Mouse (Mus musculus) hindbrain, embryonic 11.5 days (tissue): ENCODE measurements around the gene Pih1d2. TPM values are rescaled to one million over a fixed set of nuclear protein-coding genes. Genes with fewer than 3 reads are reported as not detected.

Source experiments
- ATAC-seq: fragments of 200-750 bp; cut with Nextera tagmentation; 2 replicates; pipeline ENCODE4 v1.8.0; 2017; ENCODE audit warnings: mild to moderate bottlenecking, moderate TSS enrichment, moderate library complexity; ENCODE audit not compliant: low FRiP score
- DNase-seq: peaks from one replicate; pipeline ENCODE4 v3.0.0-alpha.2; 2015; ENCODE audit warnings: low spot score
- H3K27ac ChIP-seq: fragments of 300-500 bp; sonication (generic); 2 replicates; pipeline ENCODE4 v1.5.1; 2014; ENCODE audit warnings: mild to moderate bottlenecking, low read depth, low read length
- H3K27me3 ChIP-seq: fragments of 300-500 bp; sonication (generic); 2 replicates; pipeline ENCODE4 v1.6.1; 2014; ENCODE audit warnings: mild to moderate bottlenecking, low read length, moderate library complexity, mixed read lengths; ENCODE audit not compliant: control insufficient read depth, insufficient read depth
- H3K36me3 ChIP-seq: fragments of 300-500 bp; sonication (generic); 2 replicates; pipeline ENCODE4 v1.6.1; 2014; ENCODE audit warnings: mild to moderate bottlenecking, low read length, moderate library complexity, mixed read lengths; ENCODE audit not compliant: control insufficient read depth, insufficient read depth
- H3K4me1 ChIP-seq: fragments of 300-500 bp; sonication (generic); replicated peaks from 2 replicates; pipeline ENCODE4 v1.6.1; 2014; ENCODE audit warnings: low read length, mixed read lengths; ENCODE audit not compliant: control insufficient read depth, insufficient read depth
- H3K4me2 ChIP-seq: fragments of 300-500 bp; sonication (generic); replicated peaks from 2 replicates; pipeline ENCODE4 v1.6.1; 2014; ENCODE audit warnings: mild to moderate bottlenecking, low read depth, low read length
- H3K4me3 ChIP-seq: fragments of 300-500 bp; sonication (generic); 2 replicates; pipeline ENCODE4 v1.5.1; 2014; ENCODE audit warnings: low read depth, low read length
- H3K9ac ChIP-seq: fragments of 300-500 bp; sonication (generic); 2 replicates; pipeline ENCODE4 v1.6.1; 2014; ENCODE audit warnings: low read depth, low read length
- H3K9me3 ChIP-seq: fragments of 300-500 bp; sonication (generic); 2 replicates; pipeline ENCODE4 v1.6.1; 2016; ENCODE audit warnings: low read length; ENCODE audit not compliant: control insufficient read depth
- WGBS: fragments of 180-500 bp; shearing (Covaris S2); extraction: QIAGEN DNeasy Blood & Tissue Kit; methylation state at CpG from one replicate; pipeline ENCODE4 v1.1.7; 2014; 5-methylcytosine and 5-hydroxymethylcytosine counted together
- polyA plus RNA-seq: library from polyadenylated mRNA; unstranded; fragments of >200 nt; fragmentation: Nextera tagmentation; extraction: Ambion mirVana; gene quantifications from 2 replicates; pipeline ENCODE4 v1.2.1, GENCODE M21; 2014

The Pih1d2 gene
- polyA plus RNA-seq, result 9.0 and 9.8 TPM in 2 replicates

GRCm38 (mm10) chr9:50616766-50617603 lies at the start of gene Pih1d2, which contains the start of gene Nkapd1:
Gene Pih1d2, plus strand, starts transcription at chr9:50617321.
Gene Nkapd1, minus strand, starts transcription at chr9:50617464.
- peak within 1 kb of the TSS; percentile 91 for H3K9ac ChIP-seq
- ATAC-seq (peak; percentile 97), DNase-seq (peak; percentile 93)
- no peaks in the 10 kb centered on the region for H3K4me1 ChIP-seq
- H3K4me2 ChIP-seq, result peak within 1 kb of the TSS; percentile 81
- H3K36me3 ChIP-seq, result 0 out of 2 replicates have a peak, but pooled peaks cover 3% of the 10 kb centered on the region
- under 1% methylated on average over 69 of the region's 81 CpGs for WGBS
- H3K27ac ChIP-seq, result peak within 1 kb of the TSS; percentile 90
- no peaks in the 10 kb centered on the region for H3K27me3 ChIP-seq
- H3K9me3 ChIP-seq, result no peaks in the 10 kb centered on the region
- H3K4me3 ChIP-seq, result peak within 1 kb of the TSS; percentile 96

- H3K9ac ChIP-seq, result no peak overlapping the region
- DNase-seq, result no peak
- no peak overlapping the region for H3K4me3 ChIP-seq
- WGBS, result 83% methylated on average over 4 of the region's 4 CpGs
- H3K4me2 ChIP-seq, result no peak overlapping the region
- no peak for ATAC-seq
- no peak overlapping the region for H3K27ac ChIP-seq
- no peaks in the 10 kb centered on the region for H3K9me3 ChIP-seq
- no peaks in the 10 kb centered on the region for H3K36me3 ChIP-seq
- no peaks in the 10 kb centered on the region for H3K4me1 ChIP-seq
- H3K27me3 ChIP-seq, result no peaks in the 10 kb centered on the region
Measured at GRCm38 (mm10) chr9:50567372-50567771, 49.7 kb upstream of the Pih1d2 start.

GRCm38 (mm10) chr9:50567881-50568280 lies 49.2 kb upstream of the Pih1d2 start:
- ATAC-seq (no peak), DNase-seq (no peak)
- no peaks in the 10 kb centered on the region for H3K36me3 ChIP-seq
- H3K27me3 ChIP-seq, result no peaks in the 10 kb centered on the region
- H3K9ac ChIP-seq, result no peak overlapping the region
- no peaks in the 10 kb centered on the region for H3K9me3 ChIP-seq
- no peak overlapping the region for H3K4me2 ChIP-seq
- no peaks in the 10 kb centered on the region for H3K4me1 ChIP-seq
- WGBS, result 91% methylated on average over 2 of the region's 2 CpGs
- no peak overlapping the region for H3K27ac ChIP-seq
- H3K4me3 ChIP-seq, result no peak overlapping the region

- ATAC-seq (no peak), DNase-seq (no peak)
- no peaks in the 10 kb centered on the region for H3K4me1 ChIP-seq
- no peak overlapping the region for H3K27ac ChIP-seq
- no peak overlapping the region for H3K4me3 ChIP-seq
- H3K4me2 ChIP-seq, result no peak overlapping the region
- 80% methylated on average over 10 of the region's 10 CpGs for whole genome bisulfite sequencing
- H3K9me3 ChIP-seq, result no peaks in the 10 kb centered on the region
- no peaks in the 10 kb centered on the region for H3K27me3 ChIP-seq
- no peaks in the 10 kb centered on the region for H3K36me3 ChIP-seq
- no peak overlapping the region for H3K9ac ChIP-seq
Measured at GRCm38 (mm10) chr9:50569599-50570525, 47.3 kb upstream of the Pih1d2 start.

- Histone ChIP-seq H3K9ac (no peak overlapping the region), H3K4me3 (no peak overlapping the region), H3K4me2 (no peak overlapping the region), H3K9me3 (no peaks in the 10 kb centered on the region), H3K4me1 (no peaks in the 10 kb centered on the region), H3K36me3 (no peaks in the 10 kb centered on the region), H3K27ac (no peak overlapping the region), H3K27me3 (no peaks in the 10 kb centered on the region)
- DNase-seq, result no peak
- ATAC-seq, result no peak
- WGBS, result 42% methylated on average over 4 of the region's 4 CpGs
Measured at GRCm38 (mm10) chr9:50580370-50580769, 36.8 kb upstream of the Pih1d2 start.

DNA sequence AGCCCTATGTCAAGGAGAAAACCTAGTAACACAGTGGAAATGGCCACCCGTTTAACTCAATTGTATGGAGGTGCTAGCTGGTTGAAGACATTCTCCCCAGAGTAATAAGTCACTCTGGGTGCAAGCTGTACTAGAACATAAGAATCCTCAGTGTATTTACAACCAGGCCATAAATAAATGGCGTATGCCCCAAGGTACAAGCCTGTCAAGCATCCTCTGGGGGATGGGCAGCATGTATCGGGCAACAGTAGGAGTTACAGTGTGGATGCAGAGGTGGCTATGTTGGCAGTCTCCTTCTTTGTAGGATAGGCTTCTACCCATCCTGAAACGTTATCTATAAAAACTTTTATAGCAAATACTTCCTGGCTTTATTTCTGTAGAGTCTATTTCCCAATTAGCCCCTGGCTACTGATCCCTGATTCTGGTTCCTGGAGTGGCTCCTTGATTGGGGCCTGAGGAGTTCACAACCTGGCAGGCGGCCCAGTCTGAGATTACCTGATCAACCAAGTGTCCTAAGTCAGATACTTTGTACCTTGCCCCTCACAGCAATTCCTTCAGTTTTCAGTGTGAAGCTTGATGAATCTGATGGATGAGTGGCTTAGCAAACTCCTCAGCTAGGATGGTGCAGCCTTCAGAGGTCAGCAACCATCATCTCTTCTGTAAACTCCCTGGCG lies 31.8 kb upstream of the Pih1d2 start:
- no peaks in the 10 kb centered on the region for H3K4me1 ChIP-seq
- H3K4me3 ChIP-seq, result no peak overlapping the region
- H3K9ac ChIP-seq, result no peak overlapping the region
- DNase-seq (no peak), ATAC-seq (no peak)
- no peaks in the 10 kb centered on the region for H3K36me3 ChIP-seq
- no peak overlapping the region for H3K4me2 ChIP-seq
- no peak overlapping the region for H3K27ac ChIP-seq
- H3K27me3 ChIP-seq, result no peaks in the 10 kb centered on the region
- H3K9me3 ChIP-seq, result no peaks in the 10 kb centered on the region
- 84% methylated on average over 6 of the region's 6 CpGs for WGBS

DNA sequence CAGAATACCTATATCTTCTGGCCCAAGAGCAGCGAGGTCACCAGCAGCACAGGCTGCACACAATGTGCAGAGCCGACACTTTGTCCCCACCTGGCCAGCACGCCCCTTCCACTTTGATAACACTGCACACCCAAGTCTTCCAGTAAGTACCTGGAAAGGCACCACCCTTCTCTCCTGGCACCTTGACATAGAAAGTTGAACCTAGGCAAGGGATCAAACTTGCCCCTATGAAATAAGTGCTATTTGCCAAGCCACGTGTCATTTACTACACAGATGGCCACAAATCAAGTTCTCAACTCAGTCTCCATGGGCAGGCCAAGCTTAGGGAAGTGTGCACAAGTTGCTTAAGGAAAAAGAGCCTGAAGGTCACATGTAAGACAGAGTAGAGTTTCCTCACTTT lies 30.2 kb upstream of the Pih1d2 start:
- no peaks in the 10 kb centered on the region for H3K4me1 ChIP-seq
- WGBS, result 88% methylated on average over 4 of the region's 4 CpGs
- H3K36me3 ChIP-seq, result no peaks in the 10 kb centered on the region
- ATAC-seq, result no peak
- H3K4me3 ChIP-seq, result no peak overlapping the region
- H3K27ac ChIP-seq, result no peak overlapping the region
- DNase-seq, result no peak
- no peak overlapping the region for H3K4me2 ChIP-seq
- H3K9ac ChIP-seq, result no peak overlapping the region
- no peaks in the 10 kb centered on the region for H3K27me3 ChIP-seq
- H3K9me3 ChIP-seq, result no peaks in the 10 kb centered on the region

- 79% methylated on average over 10 of the region's 10 CpGs for WGBS
- H3K27me3 ChIP-seq, result no peaks in the 10 kb centered on the region
- DNase-seq, result no peak
- H3K9ac ChIP-seq, result no peak overlapping the region
- no peak overlapping the region for H3K4me3 ChIP-seq
- H3K36me3 ChIP-seq, result no peaks in the 10 kb centered on the region
- ATAC-seq, result no peak
- no peaks in the 10 kb centered on the region for H3K9me3 ChIP-seq
- no peak overlapping the region for H3K4me2 ChIP-seq
- H3K4me1 ChIP-seq, result no peaks in the 10 kb centered on the region
- no peak overlapping the region for H3K27ac ChIP-seq
Measured at GRCm38 (mm10) chr9:50590856-50591518, 26.1 kb upstream of the Pih1d2 start.
